ENCODE assay signal across 26 mouse cellular contexts in genomic region chr3:97890205-97890604, GRCm38 (mm10). TPM values are rescaled to one million over a fixed set of nuclear protein-coding genes. Genes with fewer than 3 reads are reported as not detected.
DNase-seq lines count a peak whose midpoint lies in the region; ATAC-seq lines count a peak whose summit lies in the region.
"Had no signal": no experiment of that assay in that cellular context is flagged by ENCODE, and none has a peak within 500 bp of the region (broad histone marks: within the 10 kb centered on the region; RNA-seq: fewer than 3 reads in every experiment).

No protein-coding gene starts in this region.

- peaks cover 27% of the 10 kb centered on the region for H3K27me3 ChIP-seq in liver, embryonic 11.5 days (replicated peaks; ENCODE audit: control insufficient read depth, insufficient read depth, low read length)
- H3K27me3 ChIP-seq in midbrain, embryonic 11.5 days (ENCODE audit: control insufficient read depth, insufficient read depth, low read length), result peaks cover 12% of the 10 kb centered on the region
- peaks cover 38% of the 10 kb centered on the region for H3K27me3 ChIP-seq in midbrain, embryonic 10.5 days (ENCODE audit: low read depth, poor library complexity, severe bottlenecking)
- H3K27me3 ChIP-seq in liver, embryonic 13.5 days, result peaks cover 45% of the 10 kb centered on the region
- H3K27me3 ChIP-seq: CH12.LX had no signal

- 17% methylated on average over 6 of the region's 6 CpGs for WGBS in liver, embryonic 11.5 days
- WGBS in midbrain, embryonic 11.5 days, result 66% methylated on average over 6 of the region's 6 CpGs
- 71% methylated on average over 6 of the region's 6 CpGs for WGBS in midbrain, embryonic 10.5 days
- WGBS in liver, embryonic 13.5 days (ENCODE audit: insufficient replicate concordance), result 14% methylated on average over 6 of the region's 6 CpGs

- intact Hi-C loops in left cerebral cortex, postnatal 36 days (cut with DNase I), result no loop called here

- no peak overlapping the region for H3K4me3 ChIP-seq in liver, embryonic 11.5 days (ENCODE audit: low read depth, low read length)
- H3K4me3 ChIP-seq in midbrain, embryonic 11.5 days (ENCODE audit: low read depth, low read length), result no peak overlapping the region
- no peak overlapping the region for H3K4me3 ChIP-seq in midbrain, embryonic 10.5 days
- H3K4me3 ChIP-seq in liver, embryonic 13.5 days (replicated peaks), result no peak overlapping the region
- H3K4me3 ChIP-seq: embryonic facial prominence, embryonic 10.5 days; embryonic facial prominence, embryonic 12.5 days; forebrain, embryonic 13.5 days; forebrain, embryonic 15.5 days had no signal

- H3K4me1 ChIP-seq in liver, embryonic 11.5 days (replicated peaks; ENCODE audit: control insufficient read depth, insufficient read depth, low read length), result peaks cover 4% of the 10 kb centered on the region; the same call in 1 of the 2 replicates
- no peaks in the 10 kb centered on the region for H3K4me1 ChIP-seq in midbrain, embryonic 11.5 days (ENCODE audit: control insufficient read depth, insufficient read depth, low read length)
- peaks cover 12% of the 10 kb centered on the region for H3K4me1 ChIP-seq in midbrain, embryonic 10.5 days
- no peaks in the 10 kb centered on the region; the same call in 1 of the 2 replicates for H3K4me1 ChIP-seq in liver, embryonic 13.5 days (replicated peaks)

- H3K27ac ChIP-seq in liver, embryonic 11.5 days (ENCODE audit: low read depth, low read length), result no peak overlapping the region
- no peak overlapping the region for H3K27ac ChIP-seq in midbrain, embryonic 11.5 days (ENCODE audit: low read depth, low read length)
- H3K27ac ChIP-seq in midbrain, embryonic 10.5 days (replicated peaks), result no peak overlapping the region
- H3K27ac ChIP-seq in liver, embryonic 13.5 days, result no peak overlapping the region
- H3K27ac ChIP-seq: embryonic facial prominence, embryonic 10.5 days; embryonic facial prominence, embryonic 12.5 days; forebrain, embryonic 13.5 days; forebrain, embryonic 15.5 days had no signal

- no peak overlapping the region for H3K9ac ChIP-seq in liver, embryonic 11.5 days (ENCODE audit: low read depth, low read length)
- H3K9ac ChIP-seq in midbrain, embryonic 11.5 days (ENCODE audit: low read length), result no peak overlapping the region
- H3K9ac ChIP-seq in liver, embryonic 13.5 days, result no peak overlapping the region
- H3K9ac ChIP-seq: embryonic facial prominence, embryonic 12.5 days; forebrain, embryonic 13.5 days; forebrain, embryonic 15.5 days had no signal

- H3K9me3 ChIP-seq in liver, embryonic 11.5 days (ENCODE audit: control insufficient read depth, low read length), result no peaks in the 10 kb centered on the region
- no peaks in the 10 kb centered on the region for H3K9me3 ChIP-seq in midbrain, embryonic 11.5 days (ENCODE audit: control insufficient read depth, low read length)
- H3K9me3 ChIP-seq in midbrain, embryonic 10.5 days (replicated peaks), result no peaks in the 10 kb centered on the region
- no peaks in the 10 kb centered on the region for H3K9me3 ChIP-seq in liver, embryonic 13.5 days (replicated peaks)
- H3K9me3 ChIP-seq: embryonic facial prominence, embryonic 12.5 days; forebrain, embryonic 13.5 days; forebrain, embryonic 15.5 days had no signal

- peak; percentile 81 for ATAC-seq in liver, embryonic 11.5 days (replicated peaks; ENCODE audit: low FRiP score)
- no peak for ATAC-seq in midbrain, embryonic 11.5 days (ENCODE audit: low FRiP score)
- ATAC-seq in liver, embryonic 13.5 days (ENCODE audit: low read depth), result peak; percentile 64
- ATAC-seq in megakaryocyte-erythroid progenitor cell, adult 5-6 weeks (replicated peaks; ENCODE audit: low FRiP score, low TSS enrichment, poor library complexity, severe bottlenecking), result peak; percentile 56; the same call in 1 of the 2 replicates
- ATAC-seq in monocyte, adult 5-6 weeks (replicated peaks; ENCODE audit: insufficient number of reproducible peaks, low FRiP score, low TSS enrichment, poor library complexity, severe bottlenecking), result no peak
- ATAC-seq: activated CD4-positive, CD25-positive, alpha-beta regulatory T cell, adult 4 months; CD4-positive, CD25-positive, alpha-beta regulatory T cell, adult 4 months; forebrain, embryonic 13.5 days; forebrain, embryonic 15.5 days; Patski had no signal

- no peak for DNase-seq in liver, embryonic 11.5 days (ENCODE audit: low spot score)
- DNase-seq in liver, result no peak
- DNase-seq in midbrain, embryonic 11.5 days (ENCODE audit: low spot score, missing footprints), result peak; percentile 54
- no peak for DNase-seq in midbrain, embryonic 10.5 days (ENCODE audit: low spot score)
- no peak for DNase-seq in liver, embryonic 13.5 days
- DNase-seq in left cerebral cortex, postnatal 36 days (ENCODE audit: low spot score in 2 of 2), result no peak
- DNase-seq: adrenal gland, adult 8-10 months; adrenal gland, postnatal 14 days; adrenal gland, postnatal 36 days; B cell, adult 2 months; cerebellum, adult 11-12 months; cerebellum, adult 2 months; cerebellum, adult 9-10 months; cerebellum, postnatal 10 days; cerebellum, postnatal 25 days had no signal

- H3K4me2 ChIP-seq in liver, embryonic 11.5 days, result no peak overlapping the region
- H3K4me2 ChIP-seq in midbrain, embryonic 11.5 days, result no peak overlapping the region
- H3K4me2 ChIP-seq in liver, embryonic 13.5 days, result no peak overlapping the region
- H3K4me2 ChIP-seq: embryonic facial prominence, embryonic 12.5 days; forebrain, embryonic 13.5 days; forebrain, embryonic 15.5 days had no signal

- no peaks in the 10 kb centered on the region for H3K36me3 ChIP-seq in liver, embryonic 11.5 days (ENCODE audit: control insufficient read depth, insufficient read depth, low read length)
- no peaks in the 10 kb centered on the region for H3K36me3 ChIP-seq in midbrain, embryonic 11.5 days (ENCODE audit: control insufficient read depth, insufficient read depth, low read length)
- no peaks in the 10 kb centered on the region for H3K36me3 ChIP-seq in midbrain, embryonic 10.5 days
- no peaks in the 10 kb centered on the region for H3K36me3 ChIP-seq in liver, embryonic 13.5 days
- H3K36me3 ChIP-seq: embryonic facial prominence, embryonic 10.5 days; embryonic facial prominence, embryonic 12.5 days; forebrain, embryonic 15.5 days; G1E had no signal

RNA-seq across cellular contexts. Expression of gene Pde4dip, which starts 1.7 kb away (rescaled TPM):
- 16.8 and 16.9 TPM in 2 replicates for polyA plus RNA-seq in liver, embryonic 11.5 days (2014; fragmentation: Nextera tagmentation; extraction: Ambion mirVana)
- 27.6 and 29.1 TPM in 2 replicates for polyA plus RNA-seq in midbrain, embryonic 11.5 days (2014; fragmentation: Nextera tagmentation; extraction: Ambion mirVana)
- 18.5 and 22.8 TPM in 2 replicates for polyA plus RNA-seq in midbrain, embryonic 10.5 days (2016; fragmentation: Nextera tagmentation; extraction: Ambion mirVana)
- polyA plus RNA-seq in liver, embryonic 13.5 days (2015; fragmentation: Nextera tagmentation; extraction: Ambion mirVana), result 5.8 and 7.5 TPM in 2 replicates
- total RNA-seq in megakaryocyte-erythroid progenitor cell, adult 5-6 weeks (2014; fragmentation: Nextera tagmentation), result 0.96 and 1.5 TPM in 2 replicates
- total RNA-seq in megakaryocyte-erythroid progenitor cell, adult 5-6 weeks (2017), result 1.2 and 3.4 TPM in 2 replicates
- total RNA-seq in monocyte, adult 5-6 weeks (2017), result 16.0 to 25.4 TPM (median 16.5 TPM) in 3 replicates
- 100 to 1,000 TPM; 209 to 247 TPM for total RNA-seq in left cerebral cortex, postnatal 36 days (2021)

RNA-seq across cellular contexts. Expression of gene Sec22b, which starts 10.8 kb away (rescaled TPM):
- polyA plus RNA-seq in liver, embryonic 11.5 days (2014; fragmentation: Nextera tagmentation; extraction: Ambion mirVana), result 109 and 113 TPM in 2 replicates
- polyA plus RNA-seq in midbrain, embryonic 11.5 days (2014; fragmentation: Nextera tagmentation; extraction: Ambion mirVana), result 122 and 127 TPM in 2 replicates
- polyA plus RNA-seq in midbrain, embryonic 10.5 days (2016; fragmentation: Nextera tagmentation; extraction: Ambion mirVana), result 111 and 116 TPM in 2 replicates
- polyA plus RNA-seq in liver, embryonic 13.5 days (2015; fragmentation: Nextera tagmentation; extraction: Ambion mirVana), result 60.8 and 67.3 TPM in 2 replicates
- 38.9 and 51.7 TPM in 2 replicates for total RNA-seq in megakaryocyte-erythroid progenitor cell, adult 5-6 weeks (2014; fragmentation: Nextera tagmentation)
- total RNA-seq in megakaryocyte-erythroid progenitor cell, adult 5-6 weeks (2017), result 35.0 and 41.5 TPM in 2 replicates
- total RNA-seq in monocyte, adult 5-6 weeks (2017), result 37.7 to 62.2 TPM (median 46.2 TPM) in 3 replicates
- 10 to 100 TPM; 72.5 to 79.6 TPM for total RNA-seq in left cerebral cortex, postnatal 36 days (2021)

Comparison
In these comparisons a context has a peak if more than half of its experiments do, and no peak if none do; other contexts are left out.
1. ATAC-seq: peak in liver, embryonic 11.5 days (single experiment), liver, embryonic 13.5 days (single experiment) and megakaryocyte-erythroid progenitor cell, adult 5-6 weeks (single experiment); none in midbrain, embryonic 11.5 days (single experiment) and monocyte, adult 5-6 weeks (single experiment).